Mouse (Mus musculus) testis, postnatal 14 days (tissue): Measurements from ENCODE around the gene Lrrc28.

Source experiments
- DNase-seq: peaks from one replicate; pipeline ENCODE4 v3.0.0; 2021; ENCODE audit warnings: low spot score

Lrrc28 gene

GRCm38 (mm10) chr7:67486925-67487760, 157.9 kb downstream of the Lrrc28 start:
- DNase-seq = no peak

- DNase-seq = no peak
These were observed 158.7 kb downstream of the Lrrc28 start for GRCm38 (mm10) chr7:67486417-67486816.

- no peak for DNase-seq
These were observed 161.4 kb downstream of the Lrrc28 start for GRCm38 (mm10) chr7:67483698-67484097.

- DNase-seq = no peak
These were observed 165.3 kb downstream of the Lrrc28 start for GRCm38 (mm10) chr7:67479576-67480413.

GRCm38 (mm10) chr7:67479168-67479567, 165.9 kb downstream of the Lrrc28 start:
- DNase-seq = no peak

GRCm38 (mm10) chr7:67477996-67478395, 167.1 kb downstream of the Lrrc28 start:
- DNase-seq = no peak

- no peak for DNase-seq
These were observed 173.8 kb downstream of the Lrrc28 start for GRCm38 (mm10) chr7:67471295-67471694.

- DNase-seq = no peak
These were observed 176.2 kb downstream of the Lrrc28 start for GRCm38 (mm10) chr7:67468802-67469408.

- DNase-seq = no peak
These were observed 176.9 kb downstream of the Lrrc28 start for GRCm38 (mm10) chr7:67468180-67468579.

- DNase-seq = no peak
These were observed 178.7 kb downstream of the Lrrc28 start for GRCm38 (mm10) chr7:67466322-67466721.

GRCm38 (mm10) chr7:67464633-67465032, 180.4 kb downstream of the Lrrc28 start:
- DNase-seq = no peak

GRCm38 (mm10) chr7:67463565-67463964, 181.5 kb downstream of the Lrrc28 start:
- DNase-seq = no peak
